Mouse (Mus musculus): ENCODE data around the gene Ces1a. TPM values are rescaled to one million over a fixed set of nuclear protein-coding genes. Genes with fewer than 3 reads are reported as not detected.

Ces1a gene
- polyA plus RNA-seq, 1 experiment from 2014 or later: 0.15 TPM

Other genes starting within 250 kb of the Ces1a start
- gene Mmp2, start 220.9 kb downstream of the Ces1a start, polyA plus RNA-seq (2015; fragmentation: Nextera tagmentation; extraction: Ambion mirVana): 244 and 249 TPM in 2 replicates
- gene Lpcat2, start 192.9 kb downstream of the Ces1a start, polyA plus RNA-seq (2015; fragmentation: Nextera tagmentation; extraction: Ambion mirVana): 6.9 and 7.4 TPM in 2 replicates
- 0.55 and 0.57 TPM in 2 replicates for gene Capns2, start 146.8 kb downstream of the Ces1a start, polyA plus RNA-seq (2015; fragmentation: Nextera tagmentation; extraction: Ambion mirVana)
- 0.58 and 0.70 TPM in 2 replicates for gene Slc6a2, start 88.1 kb downstream of the Ces1a start, polyA plus RNA-seq (2015; fragmentation: Nextera tagmentation; extraction: Ambion mirVana)
- gene Ces1b, start 31.8 kb upstream of the Ces1a start, polyA plus RNA-seq (2015; fragmentation: Nextera tagmentation; extraction: Ambion mirVana): 0.20 TPM in 1 of 2 replicates, not detected in the other
- gene Ces1c, start 83.1 kb upstream of the Ces1a start, polyA plus RNA-seq (2015; fragmentation: Nextera tagmentation; extraction: Ambion mirVana): 0.67 TPM in 1 of 2 replicates, not detected in the other
- gene Ces1d, start 149.6 kb upstream of the Ces1a start, polyA plus RNA-seq (2015; fragmentation: Nextera tagmentation; extraction: Ambion mirVana): 89.8 and 109 TPM in 2 replicates
- gene Ces1e, start 181.4 kb upstream of the Ces1a start, polyA plus RNA-seq (2015; fragmentation: Nextera tagmentation; extraction: Ambion mirVana): 0.26 and 0.45 TPM in 2 replicates
- gene Ces1f, start 231.6 kb upstream of the Ces1a start, polyA plus RNA-seq (2015; fragmentation: Nextera tagmentation; extraction: Ambion mirVana): 2.5 and 2.6 TPM in 2 replicates

All from lung, embryonic 16.5 days (tissue).